Mouse (Mus musculus) kidney, postnatal 0 days (tissue): ENCODE data around the gene Mrpl54. TPM values are rescaled to one million over a fixed set of nuclear protein-coding genes. Genes with fewer than 3 reads are reported as not detected.

ENCODE experiments used
- ATAC-seq: fragments of 200-750 bp; cut with Nextera tagmentation; replicated peaks from 2 replicates; pipeline ENCODE4 v1.8.0; 2017; ENCODE audit warnings: low read depth, moderate number of reproducible peaks, moderate TSS enrichment, moderate library complexity; ENCODE audit not compliant: low FRiP score
- DNase-seq: peaks from one replicate; pipeline ENCODE4 v3.0.0-alpha.2; 2016; ENCODE audit warnings: low spot score
- H3K27ac ChIP-seq: fragments of 300-500 bp; sonication (generic); 2 replicates; pipeline ENCODE4 v1.5.1; 2014; ENCODE audit warnings: mild to moderate bottlenecking
- H3K27me3 ChIP-seq: fragments of 300-500 bp; sonication (generic); 2 replicates; pipeline ENCODE4 v1.6.1; 2014; ENCODE audit warnings: low read length, mixed read lengths; ENCODE audit not compliant: insufficient read depth
- H3K36me3 ChIP-seq: fragments of 300-500 bp; sonication (generic); 2 replicates; pipeline ENCODE4 v1.6.1; 2014; ENCODE audit warnings: low read length, mixed read lengths; ENCODE audit not compliant: insufficient read depth
- H3K4me1 ChIP-seq: fragments of 300-500 bp; sonication (generic); replicated peaks from 2 replicates; pipeline ENCODE4 v1.6.1; 2014; ENCODE audit warnings: antibody characterized with exemption, low read length, mixed read lengths; ENCODE audit not compliant: insufficient read depth
- H3K4me2 ChIP-seq: fragments of 300-500 bp; sonication (generic); 2 replicates; pipeline ENCODE4 v1.6.1; 2014; ENCODE audit warnings: mild to moderate bottlenecking, low read length, moderate library complexity, mixed read lengths
- H3K4me3 ChIP-seq: fragments of 300-500 bp; sonication (generic); replicated peaks from 2 replicates; pipeline ENCODE4 v1.5.1; 2014; ENCODE audit warnings: low read depth, low read length
- H3K9ac ChIP-seq: fragments of 300-500 bp; sonication (generic); 2 replicates; pipeline ENCODE4 v1.6.1; 2014; ENCODE audit warnings: low read depth, low read length
- H3K9me3 ChIP-seq: fragments of 300-500 bp; sonication (generic); replicated peaks from 2 replicates; pipeline ENCODE4 v1.6.1; 2016; ENCODE audit warnings: low read length, inconsistent platforms, mixed read lengths
- CTCF ChIP-seq: IDR thresholded peaks from 2 replicates; pipeline ENCODE4 v1.5.1; 2016; ENCODE audit warnings: antibody characterized with exemption, low read depth, mild to moderate bottlenecking, moderate library complexity
- WGBS: fragments of 180-500 bp; shearing (Covaris S2); extraction: QIAGEN DNeasy Blood & Tissue Kit; methylation state at CpG from one replicate; pipeline ENCODE4 v1.1.7; 2014; 5-methylcytosine and 5-hydroxymethylcytosine counted together
- polyA plus RNA-seq: library from polyadenylated mRNA; unstranded; fragments of >200 nt; fragmentation: Nextera tagmentation; extraction: Ambion mirVana; gene quantifications from 2 replicates; pipeline ENCODE4 v1.2.1, GENCODE M21; 2015

Gene Mrpl54
- polyA plus RNA-seq, 1 experiment from 2014 or later: 283 TPM

DNA sequence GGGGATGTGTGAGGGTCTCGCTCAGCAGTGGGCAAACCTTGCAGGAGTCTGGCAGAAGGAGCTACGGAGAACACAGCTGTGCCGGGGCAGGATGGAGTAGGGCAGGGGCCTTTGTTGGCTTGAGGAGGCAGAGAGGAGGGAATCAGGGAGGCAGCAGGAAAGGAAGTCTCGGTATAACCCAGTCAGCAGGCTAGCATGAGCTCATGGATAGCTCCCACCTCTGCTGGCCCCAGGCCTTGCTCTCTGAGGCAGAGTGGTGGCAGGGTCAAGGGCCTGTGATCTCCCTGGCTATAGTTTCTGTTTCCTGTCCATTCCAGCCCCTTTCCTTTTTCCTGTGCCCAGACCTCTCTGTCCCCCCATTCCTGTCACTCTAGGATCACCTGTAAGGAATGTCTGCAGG lies 35.6 kb upstream of the Mrpl54 start:
- no peak for DNase-seq

DNA sequence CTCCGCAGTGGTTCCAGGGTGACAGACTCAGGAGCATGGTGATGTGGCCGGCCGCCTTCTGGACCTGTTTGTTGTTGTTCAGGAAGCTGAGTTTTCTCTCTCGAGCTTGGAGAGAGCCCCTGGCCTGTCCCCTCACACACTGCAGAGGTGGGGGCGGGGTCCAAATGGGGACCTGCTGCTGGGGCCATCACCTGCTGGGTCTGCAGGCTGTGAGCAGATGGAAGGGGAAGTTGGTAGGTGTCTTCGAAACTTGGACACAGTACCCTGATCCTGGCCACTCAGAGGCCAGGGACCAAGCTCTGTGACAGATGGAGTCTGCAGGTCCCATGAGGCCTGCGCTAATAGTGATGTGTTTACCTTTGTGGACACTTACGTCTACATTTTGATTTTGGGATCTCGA lies 34.6 kb upstream of the Mrpl54 start:
- ATAC-seq (no peak), DNase-seq (no peak)
- no peaks in the 10 kb centered on the region for H3K27me3 ChIP-seq
- TF ChIP-seq CTCF: no peak
- H3K4me3 ChIP-seq: no peak overlapping the region
- H3K36me3 ChIP-seq: peaks cover 7% of the 10 kb centered on the region
- H3K27ac ChIP-seq: peak overlapping the region; percentile 90; the same call in 1 of the 2 replicates
- 68% methylated on average over 9 of the region's 9 CpGs for WGBS
- peaks cover 58% of the 10 kb centered on the region for H3K4me1 ChIP-seq
- H3K9ac ChIP-seq: no peak overlapping the region
- H3K4me2 ChIP-seq: no peak overlapping the region
- no peaks in the 10 kb centered on the region for H3K9me3 ChIP-seq

More for the DNA sequence above, 35.6 kb upstream of the Mrpl54 start:
- 64% methylated on average over 4 of the region's 4 CpGs for whole genome bisulfite sequencing
- no peak for TF ChIP-seq CTCF
- Histone ChIP-seq H3K4me2 (no peak overlapping the region), H3K36me3 (peaks cover 17% of the 10 kb centered on the region), H3K9me3 (no peaks in the 10 kb centered on the region), H3K4me1 (peaks cover 55% of the 10 kb centered on the region), H3K9ac (no peak overlapping the region), H3K27me3 (no peaks in the 10 kb centered on the region), H3K4me3 (no peak overlapping the region), H3K27ac (peak overlapping the region; percentile 50; the same call in 1 of the 2 replicates)
- no peak for ATAC-seq

DNA sequence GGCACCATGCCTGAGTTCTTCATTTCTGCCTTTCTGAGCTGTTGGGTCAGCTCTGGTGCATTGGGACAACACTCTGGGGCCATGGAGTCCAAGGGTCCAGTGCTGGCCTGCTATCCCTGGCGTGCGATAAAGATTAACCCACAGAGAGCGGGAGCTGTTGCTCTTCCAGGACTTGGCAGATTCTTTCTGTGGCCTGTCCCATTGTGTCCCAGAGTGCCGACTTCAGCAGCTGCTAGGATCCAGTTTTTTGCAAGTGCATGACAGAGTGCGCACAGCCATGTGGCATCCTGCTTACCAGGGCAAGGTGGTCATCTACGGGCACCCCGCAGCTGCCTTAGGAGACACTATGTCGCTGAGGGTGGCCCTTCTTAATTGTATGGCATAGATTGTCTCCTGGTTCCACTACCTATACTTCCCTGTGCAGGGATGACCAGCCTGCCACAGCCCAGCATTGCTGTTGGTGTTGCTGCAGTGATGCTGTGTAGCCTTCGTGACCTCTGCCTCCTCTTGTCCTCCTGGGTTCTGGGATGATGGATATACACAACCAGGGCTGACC lies 33.7 kb upstream of the Mrpl54 start:
- ATAC-seq (peak; percentile 73), DNase-seq (no peak)
- WGBS: 73% methylated on average over 9 of the region's 9 CpGs
- Histone ChIP-seq H3K9me3 (no peaks in the 10 kb centered on the region), H3K4me2 (no peak overlapping the region), H3K4me1 (peaks cover 58% of the 10 kb centered on the region), H3K36me3 (no peaks in the 10 kb centered on the region), H3K27ac (peak overlapping the region; percentile 90), H3K27me3 (no peaks in the 10 kb centered on the region), H3K4me3 (no peak overlapping the region), H3K9ac (peak overlapping the region; percentile 37)
- TF ChIP-seq CTCF: no peak

DNA sequence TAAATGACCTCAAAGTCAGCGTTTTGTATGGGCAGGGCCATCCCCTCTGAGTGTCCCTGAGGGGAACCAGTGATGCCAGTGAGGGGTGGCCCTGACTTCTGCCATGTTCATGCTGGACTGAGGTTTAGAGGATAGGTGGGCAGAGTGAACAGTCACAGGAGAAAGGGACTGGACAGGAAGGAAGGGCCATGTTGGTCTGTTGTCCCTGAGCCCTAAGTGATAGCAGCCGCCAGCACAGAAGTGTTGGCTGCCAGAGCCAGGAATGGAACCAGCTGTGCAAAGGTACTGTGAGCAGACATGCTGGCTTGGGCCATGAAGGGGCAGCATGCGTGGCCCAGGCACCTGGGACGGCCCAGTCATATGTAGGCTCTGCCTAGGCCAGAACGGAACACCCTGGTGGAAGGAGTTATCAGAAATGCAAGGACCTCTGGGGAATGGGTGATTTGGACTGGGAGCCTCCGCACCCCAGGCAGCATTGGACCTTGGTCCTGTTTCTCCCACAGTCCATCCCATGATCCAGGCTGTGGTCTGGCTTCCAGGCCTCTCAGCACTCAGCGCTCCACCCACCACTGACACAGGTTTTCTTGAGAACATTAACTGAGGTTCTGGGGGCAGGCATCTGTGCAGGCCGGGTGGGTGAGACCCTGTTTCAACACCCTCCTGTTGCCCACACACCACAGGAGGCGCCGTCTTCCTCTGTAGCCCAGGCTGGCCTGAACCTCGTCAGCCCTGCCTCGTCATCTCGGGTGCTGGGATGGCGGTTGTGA lies 33.0 kb upstream of the Mrpl54 start:
- DNase-seq: no peak
- no peak; the same call in 1 of the 2 replicates for TF ChIP-seq CTCF
- Histone ChIP-seq H3K4me1 (peaks cover 60% of the 10 kb centered on the region), H3K36me3 (no peaks in the 10 kb centered on the region), H3K4me2 (no peak overlapping the region), H3K9me3 (no peaks in the 10 kb centered on the region), H3K9ac (peak overlapping the region; percentile 37), H3K27ac (peak overlapping the region; percentile 90), H3K27me3 (no peaks in the 10 kb centered on the region), H3K4me3 (no peak overlapping the region)
- ATAC-seq: peak; percentile 65
- 83% methylated on average over 14 of the region's 14 CpGs for WGBS

DNA sequence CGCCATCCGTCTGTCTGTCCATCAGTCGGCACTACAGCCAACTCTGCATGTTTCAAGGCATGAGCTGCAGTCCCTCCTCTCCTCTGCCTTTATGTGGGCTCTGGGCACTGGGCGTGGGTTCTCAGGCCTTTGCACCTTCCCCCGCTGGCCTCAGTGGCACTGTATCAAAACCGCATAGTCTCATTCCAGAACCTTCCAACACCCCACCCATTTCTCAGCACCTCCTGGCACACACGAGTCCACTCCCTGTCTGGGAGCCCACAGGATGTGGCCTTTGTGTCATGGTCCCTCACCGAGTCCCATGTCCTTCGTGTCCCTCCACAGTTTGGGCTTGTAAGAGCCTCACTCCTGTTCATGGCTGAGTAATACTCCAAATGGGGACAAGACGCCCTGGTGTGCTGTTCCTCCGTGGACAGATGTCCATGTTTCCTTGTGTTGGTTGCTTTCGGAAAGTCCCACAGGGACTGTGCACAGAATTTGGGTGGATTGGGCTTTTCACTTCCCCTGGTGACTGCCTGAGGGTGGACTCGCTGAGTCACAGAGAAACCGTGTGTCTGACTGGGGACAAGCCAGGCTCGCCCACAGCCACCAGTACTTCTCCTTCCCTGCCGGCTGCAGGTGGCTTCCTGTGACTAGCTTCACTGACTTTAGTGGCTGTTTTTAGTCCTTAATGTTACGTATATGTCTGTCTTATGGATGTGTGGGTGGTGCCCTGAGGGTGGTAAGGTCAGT lies 31.8 kb upstream of the Mrpl54 start:
- peaks cover 69% of the 10 kb centered on the region for H3K4me1 ChIP-seq
- no peaks in the 10 kb centered on the region for H3K27me3 ChIP-seq
- no peak for ATAC-seq
- no peak for TF ChIP-seq CTCF
- no peaks in the 10 kb centered on the region for H3K36me3 ChIP-seq
- H3K9ac ChIP-seq: 0 out of 2 replicates have a peak overlapping the region, but pooled peaks have one; percentile 31
- DNase-seq: no peak
- no peaks in the 10 kb centered on the region for H3K9me3 ChIP-seq
- no peak overlapping the region for H3K4me3 ChIP-seq
- no peak overlapping the region for H3K4me2 ChIP-seq
- WGBS: 83% methylated on average over 17 of the region's 17 CpGs
- H3K27ac ChIP-seq: peak overlapping the region; percentile 90

DNA sequence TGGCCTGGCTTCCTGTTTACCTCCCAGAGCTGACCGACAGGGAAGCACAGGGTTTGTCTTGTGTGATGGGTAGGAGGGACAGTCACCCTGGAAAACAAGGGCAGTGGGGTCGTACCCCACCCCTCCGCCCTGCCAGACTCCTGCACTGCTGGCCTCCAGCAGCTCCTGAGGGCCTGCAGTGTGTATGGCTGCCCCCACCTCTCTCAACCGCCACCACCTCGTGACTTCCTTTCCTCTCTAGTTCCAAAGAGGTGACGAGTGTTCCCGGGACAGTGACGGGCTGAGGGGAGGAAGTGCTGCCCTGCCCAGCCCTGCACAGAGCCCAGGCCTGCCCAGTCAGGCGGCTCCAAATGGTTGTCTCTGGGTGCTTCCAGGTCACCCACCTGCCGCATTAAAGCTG lies 31.1 kb upstream of the Mrpl54 start:
- Histone ChIP-seq H3K27ac (peak overlapping the region; percentile 90), H3K36me3 (no peaks in the 10 kb centered on the region), H3K4me2 (peak overlapping the region; percentile 21; the same call in 1 of the 2 replicates), H3K9me3 (no peaks in the 10 kb centered on the region), H3K27me3 (no peaks in the 10 kb centered on the region), H3K4me3 (no peak overlapping the region), H3K4me1 (peaks cover 63% of the 10 kb centered on the region), H3K9ac (peak overlapping the region; percentile 31; the same call in 1 of the 2 replicates)
- ATAC-seq (peak; percentile 48), DNase-seq (peak; percentile 52)
- 27% methylated on average over 10 of the region's 10 CpGs for WGBS
- no peak for TF ChIP-seq CTCF
